Mouse (Mus musculus) cerebellum, adult (tissue): ENCODE data around the gene Necap2.

ENCODE experiments used
- ATAC-seq: cut with Nextera tagmentation; 2 replicates; pipeline ENCODE4 v1.9.2; 2017; ENCODE audit warnings: mild to moderate bottlenecking, moderate library complexity, mixed read lengths; ENCODE audit not compliant: insufficient number of reproducible peaks, low FRiP score, low TSS enrichment

Gene Necap2

GRCm38 (mm10) chr4:141077681-141078509 lies at the start of gene Necap2:
Gene Necap2, minus strand, starts transcription at chr4:141078357.
- peak; percentile 91 for ATAC-seq

- ATAC-seq: no peak
Measured at GRCm38 (mm10) chr4:141123065-141123464, 44.9 kb upstream of the Necap2 start.

- no peak for ATAC-seq
Measured at GRCm38 (mm10) chr4:141122663-141123062, 44.5 kb upstream of the Necap2 start.

GRCm38 (mm10) chr4:141120700-141121099 lies 42.5 kb upstream of the Necap2 start:
- no peak for ATAC-seq

GRCm38 (mm10) chr4:141118691-141119090 lies 40.5 kb upstream of the Necap2 start:
- ATAC-seq: 0 out of 2 replicates have a peak, but pooled peaks have one; percentile 47

GRCm38 (mm10) chr4:141115398-141115797 lies 37.2 kb upstream of the Necap2 start:
- ATAC-seq: no peak

- ATAC-seq: no peak
Measured at GRCm38 (mm10) chr4:141114521-141114981, 36.4 kb upstream of the Necap2 start.

GRCm38 (mm10) chr4:141113831-141114230 lies 35.7 kb upstream of the Necap2 start:
- ATAC-seq: no peak

GRCm38 (mm10) chr4:141108196-141108732 lies 30.1 kb upstream of the Necap2 start:
- ATAC-seq: no peak

GRCm38 (mm10) chr4:141106526-141107183 lies 28.5 kb upstream of the Necap2 start:
- no peak for ATAC-seq

GRCm38 (mm10) chr4:141101855-141102254 lies 23.7 kb upstream of the Necap2 start:
- no peak for ATAC-seq

GRCm38 (mm10) chr4:141101291-141101690 lies 23.1 kb upstream of the Necap2 start:
- no peak for ATAC-seq

- ATAC-seq: no peak
Measured at GRCm38 (mm10) chr4:141099956-141100355, 21.8 kb upstream of the Necap2 start.

GRCm38 (mm10) chr4:141098935-141099334 lies 20.8 kb upstream of the Necap2 start:
- no peak for ATAC-seq

- no peak for ATAC-seq
Measured at GRCm38 (mm10) chr4:141096710-141097109, 18.6 kb upstream of the Necap2 start.

GRCm38 (mm10) chr4:141095016-141095415 lies 16.9 kb upstream of the Necap2 start:
- ATAC-seq: no peak; the same call in 1 of the 2 replicates

GRCm38 (mm10) chr4:141088714-141089113 lies 10.6 kb upstream of the Necap2 start:
- no peak for ATAC-seq

- ATAC-seq: no peak
Measured at GRCm38 (mm10) chr4:141088033-141088432, 9.9 kb upstream of the Necap2 start, which contains the start of gene Spata21. Gene Spata21, plus strand, starts transcription at chr4:141088333.

- no peak for ATAC-seq
Measured at GRCm38 (mm10) chr4:141086862-141087261, 8.7 kb upstream of the Necap2 start.

GRCm38 (mm10) chr4:141078510-141079137 lies 467 bp upstream of the Necap2 start:
- no peak for ATAC-seq
